Mouse (Mus musculus) liver, embryonic 12.5 days (tissue): ENCODE measurements at regions not wholly inside any gene's neighbourhood (a gene's known extent, or its start where the extent isn't known, plus 50 kb on each side); places are given as distances from the start of the nearest gene placed in this dataset.

ENCODE experiments used
- ATAC-seq: fragments of 200-750 bp; cut with Nextera tagmentation; 2 replicates; pipeline ENCODE4 v1.8.0; 2017; ENCODE audit warnings: moderate number of reproducible peaks, mild to moderate bottlenecking, moderate library complexity
- H3K27ac ChIP-seq: fragments of 300-500 bp; sonication (generic); 2 replicates; pipeline ENCODE4 v1.5.1; 2016; ENCODE audit warnings: mild to moderate bottlenecking
- H3K27me3 ChIP-seq: fragments of 300-500 bp; sonication (generic); replicated peaks from 2 replicates; pipeline ENCODE4 v1.6.1; 2016; ENCODE audit warnings: mild to moderate bottlenecking, moderate library complexity
- H3K36me3 ChIP-seq: fragments of 300-500 bp; sonication (generic); 2 replicates; pipeline ENCODE4 v1.6.1; 2016; ENCODE audit warnings: mild to moderate bottlenecking, moderate library complexity
- H3K4me1 ChIP-seq: fragments of 300-500 bp; sonication (generic); 2 replicates; pipeline ENCODE4 v1.6.1; 2016
- H3K4me2 ChIP-seq: fragments of 300-500 bp; sonication (generic); 2 replicates; pipeline ENCODE4 v1.6.1; 2016; ENCODE audit warnings: mild to moderate bottlenecking, moderate library complexity
- H3K4me3 ChIP-seq: fragments of 300-500 bp; sonication (generic); 2 replicates; pipeline ENCODE4 v1.5.1; 2016; ENCODE audit warnings: mild to moderate bottlenecking, moderate library complexity
- H3K9ac ChIP-seq: fragments of 300-500 bp; sonication (generic); 2 replicates; pipeline ENCODE4 v1.6.1; 2016; ENCODE audit warnings: mild to moderate bottlenecking, moderate library complexity
- H3K9me3 ChIP-seq: fragments of 300-500 bp; sonication (generic); replicated peaks from 2 replicates; pipeline ENCODE4 v1.6.1; 2016; ENCODE audit warnings: mild to moderate bottlenecking, moderate library complexity
- WGBS: fragments of 180-500 bp; shearing (Covaris S2); methylation state at CpG from one replicate; pipeline ENCODE4 v1.1.7; 2016; ENCODE audit not compliant: insufficient replicate concordance; 5-methylcytosine and 5-hydroxymethylcytosine counted together

DNA sequence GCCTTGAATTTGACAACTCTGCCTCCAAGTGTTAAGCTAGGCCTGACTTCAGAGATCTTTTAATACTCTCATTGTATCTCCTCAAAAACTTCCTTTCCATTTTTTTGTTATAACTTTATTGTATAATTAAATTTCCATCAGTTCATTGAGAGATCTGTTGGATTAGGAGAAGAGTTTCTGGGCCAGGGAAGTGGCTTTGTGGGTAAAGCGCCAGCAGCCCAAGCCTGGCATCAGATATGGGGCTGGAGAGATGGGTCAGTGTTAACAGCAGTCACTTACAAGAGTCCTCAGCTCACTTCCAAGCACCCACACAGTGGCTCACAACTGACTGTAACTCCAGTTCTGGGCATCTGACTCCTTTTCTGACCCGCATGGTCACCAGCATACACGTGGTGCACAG is 167.3 kb downstream of the Rab11fip4 start:
- H3K36me3 ChIP-seq, result no peaks in the 10 kb centered on the region
- H3K4me1 ChIP-seq, result no peaks in the 10 kb centered on the region
- H3K4me3 ChIP-seq, result no peak overlapping the region
- no peaks in the 10 kb centered on the region for H3K9me3 ChIP-seq
- no peak overlapping the region for H3K4me2 ChIP-seq
- H3K27ac ChIP-seq, result no peak overlapping the region
- no peak for ATAC-seq
- no peaks in the 10 kb centered on the region for H3K27me3 ChIP-seq
- H3K9ac ChIP-seq, result no peak overlapping the region
- WGBS, result 75% methylated on average over 3 of the region's 3 CpGs

GRCm38 (mm10) chr11:79757513-79758071 is 166.6 kb downstream of the Rab11fip4 start:
- Histone ChIP-seq H3K9ac (no peak overlapping the region), H3K9me3 (no peaks in the 10 kb centered on the region), H3K4me3 (no peak overlapping the region), H3K36me3 (no peaks in the 10 kb centered on the region), H3K27ac (no peak overlapping the region), H3K27me3 (no peaks in the 10 kb centered on the region), H3K4me2 (no peak overlapping the region), H3K4me1 (peaks cover 6% of the 10 kb centered on the region; the same call in 1 of the 2 replicates)
- no peak for ATAC-seq
- WGBS, result 69% methylated on average over 5 of the region's 5 CpGs

- no peak overlapping the region for H3K27ac ChIP-seq
- no peaks in the 10 kb centered on the region for H3K9me3 ChIP-seq
These were observed 165.4 kb downstream of the Rab11fip4 start for GRCm38 (mm10) chr11:79756305-79756846.

DNA sequence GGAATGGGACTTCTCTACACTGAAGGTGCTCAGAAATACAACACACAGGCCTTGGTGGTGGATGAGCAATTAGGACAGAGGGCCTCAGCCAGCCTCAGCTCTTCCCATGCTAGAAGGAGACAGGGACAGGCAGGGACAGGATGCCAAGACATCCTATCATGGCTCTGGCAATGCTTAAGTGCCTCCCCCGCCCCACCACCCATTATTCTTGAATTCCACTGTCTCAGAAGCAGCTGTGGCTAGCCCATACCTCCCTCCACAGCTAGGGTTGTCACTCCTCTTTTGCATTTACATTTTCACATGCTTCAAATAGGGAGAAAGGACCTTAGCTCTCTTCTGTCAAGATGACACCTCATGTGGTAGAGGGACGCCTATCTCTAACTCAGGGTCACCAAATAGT is 162.5 kb downstream of the Rab11fip4 start:
- Histone ChIP-seq H3K4me1 (peaks cover 24% of the 10 kb centered on the region), H3K27me3 (no peaks in the 10 kb centered on the region), H3K36me3 (no peaks in the 10 kb centered on the region), H3K4me3 (no peak overlapping the region), H3K27ac (no peak overlapping the region), H3K4me2 (no peak overlapping the region), H3K9me3 (no peaks in the 10 kb centered on the region), H3K9ac (no peak overlapping the region)
- 58% methylated on average over 2 of the region's 2 CpGs for WGBS
- no peak for ATAC-seq

More at GRCm38 (mm10) chr11:79756305-79756846, 165.4 kb downstream of the Rab11fip4 start:
- Histone ChIP-seq H3K36me3 (no peaks in the 10 kb centered on the region), H3K9ac (no peak overlapping the region), H3K27me3 (no peaks in the 10 kb centered on the region), H3K4me3 (no peak overlapping the region), H3K4me2 (no peak overlapping the region), H3K4me1 (peaks cover 13% of the 10 kb centered on the region)
- no peak for ATAC-seq
- WGBS, result 72% methylated on average over 9 of the region's 9 CpGs

GRCm38 (mm10) chr11:79752717-79753480 is 161.9 kb downstream of the Rab11fip4 start:
- H3K4me3 ChIP-seq, result no peak overlapping the region
- H3K27me3 ChIP-seq, result no peaks in the 10 kb centered on the region
- 50% methylated on average over 7 of the region's 7 CpGs for WGBS
- no peak overlapping the region for H3K4me2 ChIP-seq
- H3K9me3 ChIP-seq, result no peaks in the 10 kb centered on the region
- H3K4me1 ChIP-seq, result peaks cover 24% of the 10 kb centered on the region
- ATAC-seq, result 0 out of 2 replicates have a peak, but pooled peaks have one; percentile 49
- no peak overlapping the region for H3K27ac ChIP-seq
- no peak overlapping the region for H3K9ac ChIP-seq
- H3K36me3 ChIP-seq, result no peaks in the 10 kb centered on the region

DNA sequence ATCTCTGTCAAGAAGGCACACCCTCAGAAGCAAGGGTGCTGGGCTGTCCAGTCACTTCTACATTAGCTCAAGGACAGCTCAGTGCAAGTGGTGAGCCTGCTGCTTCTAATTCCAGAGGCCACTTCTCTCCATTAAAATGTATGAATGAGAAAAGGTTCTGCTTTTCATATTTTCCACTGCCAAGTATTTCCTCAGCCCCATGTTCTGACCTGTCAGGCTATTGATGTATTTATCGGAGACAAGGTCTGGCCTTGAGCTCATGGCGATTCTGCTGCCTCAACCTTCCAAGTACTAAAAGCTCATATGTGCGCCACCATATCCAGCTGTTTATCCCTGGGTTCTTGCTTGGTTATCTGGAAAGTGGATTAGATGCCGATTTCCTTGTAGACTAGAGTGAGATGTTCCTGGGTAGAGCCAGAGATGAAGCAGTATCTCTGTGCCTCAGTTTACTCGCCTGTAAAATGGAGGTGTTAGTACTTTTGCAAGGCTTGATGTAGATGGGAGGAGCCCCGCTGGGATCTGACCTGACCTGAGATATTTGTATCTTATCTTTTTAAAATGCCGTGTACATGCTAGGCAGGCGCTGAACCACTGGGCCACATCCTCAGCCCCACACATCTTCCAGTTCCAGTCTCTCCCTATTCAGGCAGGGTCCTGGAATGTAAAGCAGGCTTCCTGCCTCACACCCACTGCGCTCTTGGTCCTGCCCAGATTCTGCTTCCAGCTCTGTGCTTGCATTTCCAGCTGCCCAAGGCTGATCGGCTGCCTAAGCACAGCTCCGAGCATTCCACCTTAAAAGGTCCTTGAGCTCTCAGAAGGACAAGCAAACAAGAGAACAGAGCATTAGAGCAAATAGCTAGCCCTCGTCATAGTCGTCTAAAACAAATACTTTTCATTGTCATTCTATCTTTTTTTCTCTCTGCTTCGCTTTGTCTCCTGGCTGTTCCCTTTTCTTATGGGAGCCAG is 161.0 kb downstream of the Rab11fip4 start:
- Histone ChIP-seq H3K27ac (no peak overlapping the region), H3K4me2 (no peak overlapping the region), H3K36me3 (no peaks in the 10 kb centered on the region), H3K9me3 (no peaks in the 10 kb centered on the region), H3K4me1 (peaks cover 24% of the 10 kb centered on the region), H3K9ac (no peak overlapping the region), H3K4me3 (no peak overlapping the region), H3K27me3 (no peaks in the 10 kb centered on the region)
- ATAC-seq, result no peak
- 63% methylated on average over 14 of the region's 14 CpGs for WGBS

GRCm38 (mm10) chr11:79750943-79751342 is 159.9 kb downstream of the Rab11fip4 start:
- Histone ChIP-seq H3K9ac (no peak overlapping the region), H3K27ac (no peak overlapping the region), H3K4me3 (no peak overlapping the region), H3K9me3 (no peaks in the 10 kb centered on the region), H3K4me2 (no peak overlapping the region), H3K27me3 (no peaks in the 10 kb centered on the region), H3K36me3 (no peaks in the 10 kb centered on the region), H3K4me1 (peaks cover 24% of the 10 kb centered on the region)
- ATAC-seq, result no peak
- 33% methylated on average over 2 of the region's 2 CpGs for WGBS

DNA sequence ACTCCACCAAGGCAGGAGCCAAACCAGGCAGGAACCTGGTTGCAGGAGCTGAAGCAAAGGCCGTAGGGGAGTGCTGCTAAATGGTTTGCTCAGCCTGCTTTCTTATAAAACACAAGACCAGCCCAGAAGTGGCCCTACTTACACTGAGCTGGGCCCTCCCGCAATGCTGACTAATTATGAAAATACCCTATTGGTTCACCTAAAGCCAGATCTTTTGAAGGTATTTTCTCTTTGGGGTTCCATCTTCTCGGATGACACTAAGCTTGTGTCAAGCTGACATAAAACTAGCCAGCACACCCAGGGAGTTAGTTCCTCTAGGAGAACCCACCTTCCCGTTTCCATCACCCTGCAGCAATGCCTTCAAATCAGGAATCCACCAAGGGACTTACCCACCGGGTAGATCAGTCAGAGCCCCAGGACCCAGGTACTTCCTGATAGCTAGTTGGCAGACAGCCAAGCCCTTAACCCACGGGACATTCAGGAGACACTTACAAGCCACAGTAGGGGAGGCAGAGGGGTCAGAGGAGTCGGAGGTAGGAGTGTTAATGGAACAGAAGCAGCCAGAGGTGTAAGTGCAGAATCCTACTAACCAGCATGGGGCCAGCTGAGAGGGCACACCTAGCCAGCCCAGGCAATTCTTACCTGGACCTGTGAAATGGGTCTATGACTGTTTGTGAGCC is 158.9 kb downstream of the Rab11fip4 start:
- ATAC-seq, result no peak
- H3K27me3 ChIP-seq, result no peaks in the 10 kb centered on the region
- H3K9ac ChIP-seq, result no peak overlapping the region
- H3K36me3 ChIP-seq, result no peaks in the 10 kb centered on the region
- H3K4me2 ChIP-seq, result no peak overlapping the region
- peaks cover 24% of the 10 kb centered on the region for H3K4me1 ChIP-seq
- no peak overlapping the region for H3K27ac ChIP-seq
- H3K9me3 ChIP-seq, result no peaks in the 10 kb centered on the region
- no peak overlapping the region for H3K4me3 ChIP-seq
- 51% methylated on average over 7 of the region's 7 CpGs for WGBS

DNA sequence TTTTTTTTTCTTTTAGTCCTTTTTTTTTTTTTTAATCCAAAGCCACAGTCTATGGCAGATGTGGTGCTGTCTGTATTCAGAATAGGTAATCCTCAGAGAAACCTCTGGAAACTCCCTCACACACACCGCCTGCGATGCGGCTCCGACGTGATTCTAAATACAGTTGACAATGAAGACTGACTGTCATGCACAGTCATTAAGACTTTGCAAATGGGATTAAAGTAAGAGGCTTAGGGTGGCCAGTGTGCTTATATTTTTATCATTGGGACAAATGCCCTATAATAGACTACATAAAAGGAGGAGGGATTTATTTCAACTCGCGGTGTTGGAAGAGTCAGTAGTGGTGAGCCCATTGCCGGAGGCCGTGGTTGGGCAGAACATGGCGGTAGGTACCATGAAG is 158.1 kb downstream of the Rab11fip4 start:
- Histone ChIP-seq H3K9ac (no peak overlapping the region), H3K4me2 (no peak overlapping the region), H3K4me3 (no peak overlapping the region), H3K36me3 (no peaks in the 10 kb centered on the region), H3K27me3 (no peaks in the 10 kb centered on the region), H3K4me1 (peaks cover 24% of the 10 kb centered on the region), H3K9me3 (no peaks in the 10 kb centered on the region), H3K27ac (no peak overlapping the region)
- ATAC-seq, result no peak
- WGBS, result 91% methylated on average over 10 of the region's 10 CpGs

DNA sequence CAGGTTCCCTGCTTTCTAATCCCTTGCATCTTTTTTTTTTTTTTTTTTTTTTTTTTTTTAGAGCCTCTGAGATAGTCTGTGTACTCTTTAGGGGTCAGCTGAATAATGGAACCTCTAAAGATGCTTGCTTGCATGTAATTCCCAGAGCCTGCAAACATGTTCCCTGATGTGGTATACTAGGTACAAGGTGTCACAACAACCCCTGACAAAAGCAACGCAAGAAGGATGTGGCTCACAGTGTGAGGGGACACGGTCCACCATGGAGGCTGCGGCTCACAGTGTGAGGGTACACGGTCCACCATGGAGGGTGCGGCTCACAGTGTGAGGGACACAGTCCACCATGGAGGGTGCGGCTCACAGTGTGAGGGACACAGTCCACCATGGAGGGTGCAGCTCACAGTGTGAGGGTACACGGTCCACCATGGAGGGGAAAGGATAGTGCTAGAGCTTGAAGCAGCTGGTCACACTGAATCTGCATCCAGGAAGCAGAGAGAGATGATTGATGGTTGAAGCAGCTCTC is 157.7 kb downstream of the Rab11fip4 start:
- Histone ChIP-seq H3K4me3 (no peak overlapping the region), H3K36me3 (no peaks in the 10 kb centered on the region), H3K4me2 (no peak overlapping the region), H3K4me1 (peaks cover 24% of the 10 kb centered on the region), H3K27ac (no peak overlapping the region), H3K9ac (no peak overlapping the region), H3K27me3 (no peaks in the 10 kb centered on the region), H3K9me3 (no peaks in the 10 kb centered on the region)
- 89% methylated on average over 7 of the region's 7 CpGs for WGBS
- no peak for ATAC-seq

GRCm38 (mm10) chr11:79747801-79748200 is 156.8 kb downstream of the Rab11fip4 start:
- H3K27me3 ChIP-seq, result no peaks in the 10 kb centered on the region
- peaks cover 20% of the 10 kb centered on the region for H3K4me1 ChIP-seq
- no peak for ATAC-seq
- no peaks in the 10 kb centered on the region for H3K9me3 ChIP-seq
- 74% methylated on average over 6 of the region's 6 CpGs for WGBS
- no peak overlapping the region for H3K4me3 ChIP-seq
- no peak overlapping the region for H3K9ac ChIP-seq
- no peak overlapping the region for H3K27ac ChIP-seq
- no peaks in the 10 kb centered on the region for H3K36me3 ChIP-seq
- no peak overlapping the region for H3K4me2 ChIP-seq
